Mouse (Mus musculus) hindbrain, embryonic 16.5 days (tissue): ENCODE data around the gene Hoxa3. TPM values are rescaled to one million over a fixed set of nuclear protein-coding genes. Genes with fewer than 3 reads are reported as not detected.

ENCODE experiments used
- ATAC-seq: fragments of 200-750 bp; cut with Nextera tagmentation; 2 replicates; pipeline ENCODE4 v1.8.0; 2017; ENCODE audit warnings: moderate TSS enrichment, moderate library complexity
- H3K27ac ChIP-seq: fragments of 300-500 bp; sonication (generic); 2 replicates; pipeline ENCODE4 v1.5.1; 2014; ENCODE audit warnings: low read depth, mild to moderate bottlenecking, control low read depth, low read length, moderate library complexity
- H3K27me3 ChIP-seq: fragments of 300-500 bp; sonication (generic); replicated peaks from 2 replicates; pipeline ENCODE4 v1.6.1; 2014; ENCODE audit warnings: low read length; ENCODE audit not compliant: control insufficient read depth, insufficient read depth
- H3K36me3 ChIP-seq: fragments of 300-500 bp; sonication (generic); 2 replicates; pipeline ENCODE4 v1.6.1; 2014; ENCODE audit warnings: mild to moderate bottlenecking, low read length, moderate library complexity, mixed read lengths; ENCODE audit not compliant: control insufficient read depth, insufficient read depth
- H3K4me1 ChIP-seq: fragments of 300-500 bp; sonication (generic); 2 replicates; pipeline ENCODE4 v1.6.1; 2014; ENCODE audit warnings: low read depth, low read length; ENCODE audit not compliant: control insufficient read depth, insufficient read depth
- H3K4me2 ChIP-seq: fragments of 300-500 bp; sonication (generic); 2 replicates; pipeline ENCODE4 v1.6.1; 2014; ENCODE audit warnings: mild to moderate bottlenecking, low read length, control low read depth, moderate library complexity
- H3K4me3 ChIP-seq: fragments of 300-500 bp; sonication (generic); 2 replicates; pipeline ENCODE4 v1.5.1; 2014; ENCODE audit warnings: mild to moderate bottlenecking, low read length, control low read depth, moderate library complexity
- H3K9ac ChIP-seq: fragments of 300-500 bp; sonication (generic); 2 replicates; pipeline ENCODE4 v1.6.1; 2014; ENCODE audit warnings: low read depth, mild to moderate bottlenecking, control low read depth, low read length, moderate library complexity
- H3K9me3 ChIP-seq: fragments of 300-500 bp; sonication (generic); 2 replicates; pipeline ENCODE4 v1.6.1; 2014; ENCODE audit warnings: mild to moderate bottlenecking, low read length, moderate library complexity; ENCODE audit not compliant: control insufficient read depth
- WGBS: fragments of 180-500 bp; shearing (Covaris S2); extraction: QIAGEN DNeasy Blood & Tissue Kit; methylation state at CpG from one replicate; pipeline ENCODE4 v1.1.7; 2014; 5-methylcytosine and 5-hydroxymethylcytosine counted together
- polyA plus RNA-seq: library from polyadenylated mRNA; unstranded; fragments of >200 nt; fragmentation: Nextera tagmentation; extraction: Ambion mirVana; gene quantifications from 2 replicates; pipeline ENCODE4 v1.2.1, GENCODE M21; 2015

The Hoxa3 gene
- polyA plus RNA-seq, 1 experiment from 2014 or later = 12.9 TPM

GRCm38 (mm10) chr6:52216691-52217458, 3.7 kb upstream of the Hoxa3 start:
- peak overlapping the region; percentile 23; the same call in 1 of the 2 replicates for H3K27ac ChIP-seq
- no peak for ATAC-seq

DNA sequence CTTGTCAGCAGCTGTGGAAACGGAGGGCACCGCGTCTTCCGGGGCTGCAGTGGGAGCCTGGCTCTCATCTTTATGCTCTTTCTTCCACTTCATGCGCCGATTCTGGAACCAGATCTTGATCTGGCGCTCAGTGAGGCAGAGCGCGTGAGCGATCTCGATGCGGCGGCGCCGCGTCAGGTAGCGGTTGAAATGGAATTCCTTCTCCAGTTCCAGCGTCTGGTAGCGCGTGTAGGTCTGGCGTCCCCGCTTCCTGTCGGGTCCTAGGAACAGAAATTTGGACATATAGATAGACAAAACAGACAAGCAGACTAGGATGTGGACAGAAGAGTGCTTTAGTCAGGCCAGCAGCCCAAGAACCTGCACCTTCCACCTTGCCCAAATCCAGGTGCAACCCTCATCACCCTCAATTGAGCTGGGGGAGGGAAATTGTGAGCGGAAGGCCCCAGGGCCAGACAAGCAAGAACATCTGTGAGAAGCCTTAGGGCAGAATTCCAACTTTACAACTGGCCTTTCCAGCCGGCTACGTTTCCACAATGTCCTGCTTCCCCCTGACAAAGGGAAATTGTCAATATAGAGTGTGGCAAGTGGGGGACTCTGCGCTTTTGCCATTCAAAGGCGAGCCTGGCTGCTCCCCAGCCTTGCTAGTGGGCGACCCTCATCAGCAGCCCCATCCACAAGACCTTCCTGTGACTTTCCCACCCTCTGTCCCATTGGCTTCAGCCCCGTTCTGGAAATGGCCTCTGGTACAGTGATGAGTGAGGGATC, 2.8 kb upstream of the Hoxa3 start:
- no peaks in the 10 kb centered on the region for H3K9me3 ChIP-seq
- ATAC-seq = no peak
- H3K9ac ChIP-seq = no peak overlapping the region
- peak overlapping the region; percentile 34; the same call in 1 of the 2 replicates for H3K4me2 ChIP-seq
- WGBS = 2% methylated on average over 30 of the region's 30 CpGs
- H3K36me3 ChIP-seq = no peaks in the 10 kb centered on the region
- no peaks in the 10 kb centered on the region; the same call in 1 of the 2 replicates for H3K4me1 ChIP-seq
- H3K4me3 ChIP-seq = peak overlapping the region; percentile 11; the same call in 1 of the 2 replicates
- H3K27me3 ChIP-seq = peaks cover 67% of the 10 kb centered on the region
- H3K27ac ChIP-seq = no peak overlapping the region

More at GRCm38 (mm10) chr6:52216691-52217458, 3.7 kb upstream of the Hoxa3 start:
- peak overlapping the region; percentile 33 for H3K4me3 ChIP-seq
- H3K9ac ChIP-seq = peak overlapping the region; percentile 35; the same call in 1 of the 2 replicates
- peaks cover 7% of the 10 kb centered on the region for H3K4me1 ChIP-seq
- H3K9me3 ChIP-seq = no peaks in the 10 kb centered on the region
- no peaks in the 10 kb centered on the region for H3K36me3 ChIP-seq
- peaks cover 68% of the 10 kb centered on the region for H3K27me3 ChIP-seq
- peak overlapping the region; percentile 43 for H3K4me2 ChIP-seq
- 2% methylated on average over 60 of the region's 60 CpGs for WGBS

DNA sequence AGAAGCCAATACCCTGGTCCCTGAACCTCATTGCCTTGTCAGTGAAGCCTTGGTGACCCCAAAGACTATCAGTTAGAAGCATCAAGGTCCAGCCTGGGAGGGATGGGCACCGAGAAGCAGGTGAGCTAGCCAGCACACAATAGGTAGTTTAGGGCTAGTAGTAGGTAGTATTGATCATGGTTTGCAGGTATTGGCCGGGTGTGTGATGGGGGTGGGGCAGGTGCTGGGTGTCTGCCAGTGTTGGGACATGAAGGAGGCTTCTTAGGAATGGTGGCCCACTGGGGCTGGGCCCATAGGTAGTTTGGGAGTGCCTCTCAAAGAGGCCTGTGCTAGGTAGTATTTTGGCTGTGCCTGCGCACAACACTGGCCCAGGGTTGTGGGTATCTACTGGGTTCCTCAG, 1.9 kb upstream of the Hoxa3 start:
- H3K9ac ChIP-seq = no peak overlapping the region
- H3K4me3 ChIP-seq = no peak overlapping the region
- 25% methylated on average over 3 of the region's 3 CpGs for WGBS
- H3K36me3 ChIP-seq = no peaks in the 10 kb centered on the region
- no peak overlapping the region for H3K27ac ChIP-seq
- no peaks in the 10 kb centered on the region for H3K9me3 ChIP-seq
- no peak overlapping the region for H3K4me2 ChIP-seq
- no peak for ATAC-seq
- no peaks in the 10 kb centered on the region; the same call in 1 of the 2 replicates for H3K4me1 ChIP-seq
- H3K27me3 ChIP-seq = peaks cover 69% of the 10 kb centered on the region

DNA sequence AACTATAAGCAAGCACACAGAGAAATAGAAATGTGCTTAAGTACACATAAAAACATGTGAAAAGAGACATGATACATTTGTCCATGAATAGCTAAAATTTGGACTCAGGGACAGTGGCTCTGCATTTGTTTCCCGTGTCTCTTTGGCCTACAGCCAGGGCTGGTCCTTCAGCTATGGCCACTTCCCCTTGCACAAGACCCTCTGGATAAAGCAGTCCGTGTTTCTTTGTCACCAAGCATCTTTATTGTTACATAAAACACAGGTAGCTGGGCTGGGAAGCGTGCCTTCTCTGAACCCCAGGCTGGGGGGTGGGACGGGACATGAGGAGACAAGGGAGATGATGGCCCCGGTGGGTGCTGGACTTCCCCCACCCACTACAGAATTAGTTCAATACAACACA, 1.1 kb upstream of the Hoxa3 start:
- WGBS = 17% methylated on average over 5 of the region's 5 CpGs
- Histone ChIP-seq H3K36me3 (no peaks in the 10 kb centered on the region), H3K27me3 (peaks cover 70% of the 10 kb centered on the region), H3K4me2 (no peak overlapping the region), H3K4me3 (no peak overlapping the region), H3K4me1 (no peaks in the 10 kb centered on the region; the same call in 1 of the 2 replicates), H3K9me3 (no peaks in the 10 kb centered on the region), H3K27ac (no peak overlapping the region), H3K9ac (no peak overlapping the region)
- no peak for ATAC-seq

DNA sequence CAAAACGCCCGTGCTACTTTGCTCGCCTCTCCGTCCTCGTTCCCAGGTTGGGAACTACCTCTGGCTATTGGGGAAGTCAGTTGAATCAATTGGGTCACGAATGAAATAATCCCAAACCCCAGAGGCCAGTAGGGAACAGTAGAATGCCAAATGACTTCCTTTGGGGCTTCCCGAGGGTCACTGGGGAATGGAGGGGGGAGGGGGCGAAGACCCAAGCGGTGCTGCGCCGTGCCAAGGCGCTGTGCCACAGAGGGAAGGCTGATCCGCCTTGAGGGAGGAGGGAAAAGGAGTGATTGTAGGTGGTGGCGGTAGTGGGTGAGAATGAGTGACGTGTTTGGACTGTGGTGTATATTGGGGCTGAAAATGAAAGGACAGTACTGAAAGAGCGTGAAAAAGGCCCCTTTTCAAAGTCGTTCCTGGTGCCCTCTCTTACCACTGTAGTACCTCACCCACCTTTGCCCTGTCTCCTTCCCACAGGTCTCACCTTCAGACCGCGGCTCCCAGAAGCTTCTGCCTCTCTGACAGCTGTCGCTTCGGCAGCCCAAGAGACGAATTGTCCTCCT, 499 bp downstream of the Hoxa3 start:
- H3K27me3 ChIP-seq = peaks cover 72% of the 10 kb centered on the region
- ATAC-seq = no peak
- H3K4me2 ChIP-seq = peak overlapping the region; percentile 23
- no peak overlapping the region for H3K9ac ChIP-seq
- H3K27ac ChIP-seq = peak overlapping the region; percentile 48
- 4% methylated on average over 22 of the region's 22 CpGs for WGBS
- no peaks in the 10 kb centered on the region; the same call in 1 of the 2 replicates for H3K4me1 ChIP-seq
- no peaks in the 10 kb centered on the region for H3K36me3 ChIP-seq
- no peaks in the 10 kb centered on the region for H3K9me3 ChIP-seq
- peak overlapping the region; percentile 30 for H3K4me3 ChIP-seq

DNA sequence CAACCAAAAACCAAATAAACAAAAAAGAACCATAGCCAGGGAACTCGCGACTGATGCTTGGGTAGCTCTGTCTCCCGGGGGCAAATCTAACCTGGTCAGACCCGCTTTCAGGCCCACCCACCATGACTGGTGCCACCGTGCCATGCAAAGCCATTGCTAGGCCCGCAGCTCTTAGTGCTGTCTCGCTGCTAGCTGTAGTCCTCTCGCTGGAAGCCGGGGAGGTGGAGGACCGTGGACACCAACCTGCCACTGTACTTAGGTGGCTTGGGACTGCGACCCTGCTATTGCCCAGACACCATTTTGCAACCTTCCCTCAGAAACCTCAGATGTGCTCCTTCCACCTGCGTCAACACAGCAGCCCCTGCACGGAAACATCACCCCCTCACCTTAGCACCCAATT, 1.2 kb downstream of the Hoxa3 start:
- H3K9me3 ChIP-seq = no peaks in the 10 kb centered on the region
- peaks cover 79% of the 10 kb centered on the region for H3K27me3 ChIP-seq
- peak overlapping the region; percentile 54; the same call in 1 of the 2 replicates for H3K27ac ChIP-seq
- WGBS = 4% methylated on average over 13 of the region's 13 CpGs
- no peak for ATAC-seq
- H3K4me2 ChIP-seq = peak overlapping the region; percentile 38
- H3K4me1 ChIP-seq = no peaks in the 10 kb centered on the region; the same call in 1 of the 2 replicates
- peak overlapping the region; percentile 30 for H3K4me3 ChIP-seq
- H3K9ac ChIP-seq = peak overlapping the region; percentile 41
- no peaks in the 10 kb centered on the region for H3K36me3 ChIP-seq

DNA sequence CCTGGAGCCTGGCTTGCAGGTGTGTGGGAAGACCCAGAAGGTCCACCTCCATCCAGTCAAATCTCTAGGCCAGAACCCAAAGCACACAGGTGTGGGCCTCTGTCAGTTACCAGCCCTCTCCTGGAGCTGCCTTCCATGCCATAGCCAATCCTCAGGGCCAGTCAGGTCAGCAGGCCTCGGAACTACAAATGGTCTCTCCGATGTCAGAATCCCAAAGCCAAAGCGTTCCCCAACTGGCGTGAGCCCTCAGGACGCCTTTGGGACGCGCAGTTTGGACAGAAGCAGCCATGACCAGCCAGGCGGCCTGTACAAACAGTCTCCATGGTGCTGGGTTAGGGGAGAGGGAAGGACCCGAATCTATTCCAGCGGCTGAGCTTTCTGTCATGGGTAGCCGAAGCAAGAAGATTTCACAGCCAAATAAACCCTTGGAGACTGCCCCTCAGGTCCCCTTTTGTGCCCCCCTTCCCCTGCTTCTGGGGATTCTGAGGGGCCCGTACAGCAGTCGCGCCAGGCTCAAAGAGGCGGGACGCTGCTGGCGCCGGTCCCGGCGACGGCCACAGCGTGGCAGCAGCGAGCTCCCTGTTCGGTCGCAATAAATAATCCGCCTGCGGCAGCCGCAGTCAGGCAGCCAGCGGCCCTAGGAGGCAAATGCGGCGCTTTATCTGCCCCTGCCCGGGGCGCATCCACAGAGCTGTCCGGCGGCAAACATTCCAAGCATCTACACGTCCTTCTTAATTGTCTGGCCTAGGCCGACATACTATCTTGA, 1.8 kb downstream of the Hoxa3 start:
- 1% methylated on average over 37 of the region's 37 CpGs for WGBS
- H3K4me1 ChIP-seq = no peaks in the 10 kb centered on the region; the same call in 1 of the 2 replicates
- H3K36me3 ChIP-seq = no peaks in the 10 kb centered on the region
- H3K4me3 ChIP-seq = peak overlapping the region; percentile 30
- H3K9me3 ChIP-seq = no peaks in the 10 kb centered on the region
- H3K27me3 ChIP-seq = peaks cover 77% of the 10 kb centered on the region
- H3K27ac ChIP-seq = peak overlapping the region; percentile 54; the same call in 1 of the 2 replicates
- peak; percentile 66 for ATAC-seq
- H3K4me2 ChIP-seq = peak overlapping the region; percentile 38
- H3K9ac ChIP-seq = peak overlapping the region; percentile 41; the same call in 1 of the 2 replicates

DNA sequence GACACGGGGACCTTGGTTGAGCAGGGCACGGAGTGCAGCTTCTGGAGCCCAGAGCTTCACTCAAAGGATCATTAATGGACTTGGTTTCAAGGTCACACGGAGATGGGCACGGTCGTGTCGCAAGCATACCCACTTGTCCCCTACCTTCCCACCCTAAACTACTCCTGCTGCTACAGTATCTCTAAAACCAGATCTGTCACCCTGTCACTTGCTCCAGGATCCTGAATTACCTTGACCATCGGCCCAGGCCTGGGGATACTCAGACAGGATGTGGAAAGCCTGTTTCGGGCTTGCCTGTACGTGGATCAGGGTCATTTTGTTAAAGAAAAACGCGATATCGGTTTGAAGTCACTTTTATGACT, 3.5 kb downstream of the Hoxa3 start:
- Histone ChIP-seq H3K9me3 (no peaks in the 10 kb centered on the region), H3K27me3 (peaks cover 61% of the 10 kb centered on the region), H3K4me1 (no peaks in the 10 kb centered on the region; the same call in 1 of the 2 replicates), H3K4me3 (peak overlapping the region; percentile 8; the same call in 1 of the 2 replicates), H3K36me3 (no peaks in the 10 kb centered on the region), H3K9ac (no peak overlapping the region), H3K4me2 (peak overlapping the region; percentile 52), H3K27ac (no peak overlapping the region)
- WGBS = 8% methylated on average over 12 of the region's 12 CpGs
- no peak for ATAC-seq
